Mouse (Mus musculus): Measurements from ENCODE around the gene Orc5.

Gene Orc5

DNA sequence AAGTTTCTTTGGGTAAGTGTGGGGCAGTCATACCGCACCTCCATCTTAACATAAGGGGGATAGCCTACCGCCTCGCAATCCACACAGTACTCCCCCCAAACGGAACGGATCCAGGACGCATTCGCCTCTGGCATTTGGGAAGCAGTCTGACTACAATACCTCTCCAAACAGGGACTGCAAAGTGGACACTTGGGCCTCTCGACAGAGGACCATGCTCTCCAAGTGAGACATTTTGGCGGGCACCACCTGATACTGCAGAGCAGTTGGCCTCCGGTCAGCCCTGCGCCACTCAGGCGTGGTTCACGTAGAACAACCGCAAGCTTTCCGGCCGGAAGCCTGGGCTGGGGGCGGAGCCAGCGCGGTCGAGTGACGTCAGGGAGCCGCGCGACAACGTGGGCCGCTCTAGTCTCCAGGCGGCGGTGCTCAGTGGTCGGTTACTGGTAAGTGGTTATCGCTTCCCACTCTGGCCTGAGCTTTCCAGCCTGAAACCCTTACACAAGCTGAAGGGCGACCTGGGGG, at the start of gene Orc5:
Gene Orc5, minus strand, starts transcription at position 397 of the 519 bp plus-strand sequence.
- DNase-seq (ENCODE audit: low spot score in 2 of 2): peak; percentile 91 to 94

DNA sequence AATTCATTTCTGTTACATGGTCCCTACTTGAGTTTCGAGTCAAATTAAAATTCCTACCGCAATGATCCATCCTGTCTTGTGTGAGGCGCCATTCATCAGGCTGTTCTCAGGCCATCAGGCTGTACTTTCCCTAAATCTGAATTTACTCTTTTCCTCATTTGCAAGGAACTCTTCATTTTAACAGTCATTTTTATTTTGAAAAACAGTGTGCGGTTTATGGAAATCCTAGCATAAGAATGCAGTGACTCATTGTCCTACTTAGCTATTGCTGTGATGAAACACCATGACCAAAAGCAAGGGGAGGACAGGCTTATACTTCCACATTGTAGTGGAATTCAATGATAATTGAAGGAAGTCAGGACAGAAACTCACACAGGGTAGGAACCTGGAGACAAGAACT, 46.8 kb upstream of the Orc5 start:
- no peak for DNase-seq (ENCODE audit: low spot score in 2 of 2)

DNA sequence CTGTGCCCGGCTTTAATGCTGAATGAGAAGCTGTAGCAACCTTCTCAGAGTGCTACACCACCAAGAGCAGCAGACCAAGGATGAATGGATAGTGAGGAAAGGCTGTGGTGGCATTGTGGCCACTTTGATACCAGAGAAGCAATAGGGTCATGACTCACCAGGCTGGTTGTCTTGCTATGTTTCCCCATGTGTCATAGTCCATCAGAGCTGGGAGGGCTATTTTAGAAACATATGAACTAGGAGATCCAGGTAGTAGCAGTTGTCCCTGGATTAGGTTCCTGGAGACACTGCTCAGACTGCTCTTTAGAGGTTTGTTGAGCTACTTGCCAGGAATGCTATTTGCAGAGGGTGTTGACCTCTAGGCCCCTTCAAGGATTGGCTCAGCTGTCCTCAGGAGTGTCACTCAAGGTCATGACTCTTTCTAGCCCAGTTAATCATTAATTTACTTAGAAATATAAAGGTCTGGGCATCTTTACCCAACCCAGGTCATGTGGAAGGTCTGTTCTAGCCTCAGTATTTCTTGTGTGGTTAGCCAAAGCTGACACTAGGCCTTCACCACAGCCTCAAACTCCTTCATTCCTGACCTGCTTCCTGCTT, 39.2 kb upstream of the Orc5 start:
- no peak for DNase-seq (ENCODE audit: low spot score in 2 of 2)

DNA sequence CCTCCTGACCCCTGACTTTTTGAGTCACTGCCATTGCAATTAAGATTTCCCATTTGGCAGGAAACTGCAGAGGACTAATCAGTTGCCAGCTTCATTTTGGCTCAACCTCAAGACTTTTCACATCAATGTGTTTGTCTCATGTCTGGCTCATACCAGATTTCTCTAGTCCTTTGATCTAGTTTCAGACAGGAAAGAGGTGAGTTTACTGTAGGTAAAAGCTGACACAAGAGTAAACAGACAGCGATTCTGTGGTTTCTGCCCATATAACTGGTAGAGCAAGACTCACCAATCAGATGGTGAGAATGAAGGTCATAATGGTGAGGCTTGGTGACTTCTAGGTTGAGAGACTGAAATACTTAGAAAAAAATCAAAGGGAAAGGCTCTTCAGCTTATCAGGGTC, 37.3 kb upstream of the Orc5 start:
- no peak for DNase-seq (ENCODE audit: low spot score in 2 of 2)

DNA sequence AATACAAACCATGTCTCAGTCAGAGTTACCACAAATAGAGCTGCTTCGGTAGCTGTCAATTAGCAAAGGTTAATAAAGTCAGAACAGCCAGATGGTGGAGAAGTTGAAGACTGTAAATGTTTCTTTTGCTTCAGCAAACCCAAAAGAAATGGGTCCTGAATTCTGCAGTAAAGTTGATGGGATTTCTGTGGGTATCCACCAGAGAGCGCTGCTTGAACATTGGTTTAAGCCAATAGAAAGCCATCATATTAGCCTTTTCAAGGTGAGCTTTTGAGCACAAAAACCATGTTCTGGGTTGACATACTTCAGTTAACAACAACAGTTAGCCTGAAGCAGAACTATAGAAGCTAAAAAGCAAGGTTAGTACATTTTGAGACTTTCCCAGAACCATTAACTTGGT, 34.3 kb upstream of the Orc5 start:
- no peak for DNase-seq (ENCODE audit: low spot score in 2 of 2)

DNA sequence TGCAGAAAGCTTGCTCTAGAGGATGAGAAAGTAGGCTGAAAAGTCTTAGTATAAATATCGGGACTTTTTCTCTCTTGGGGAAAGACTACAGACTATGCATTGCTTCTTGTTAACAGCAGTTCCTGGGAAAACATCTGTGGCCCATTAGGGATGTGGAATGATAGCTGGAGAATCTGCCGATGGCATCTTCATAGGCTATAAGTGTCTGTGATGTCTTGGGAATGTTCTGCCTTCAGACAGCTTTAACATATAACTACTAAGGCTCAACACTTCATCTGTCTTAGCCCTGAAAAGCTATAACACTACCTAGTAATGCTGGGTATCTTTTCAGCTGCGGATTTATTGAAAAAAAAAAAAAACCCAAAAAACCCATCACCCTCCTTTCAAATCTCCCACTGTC, 27.8 kb upstream of the Orc5 start:
- DNase-seq (ENCODE audit: low spot score in 2 of 2): no peak

DNA sequence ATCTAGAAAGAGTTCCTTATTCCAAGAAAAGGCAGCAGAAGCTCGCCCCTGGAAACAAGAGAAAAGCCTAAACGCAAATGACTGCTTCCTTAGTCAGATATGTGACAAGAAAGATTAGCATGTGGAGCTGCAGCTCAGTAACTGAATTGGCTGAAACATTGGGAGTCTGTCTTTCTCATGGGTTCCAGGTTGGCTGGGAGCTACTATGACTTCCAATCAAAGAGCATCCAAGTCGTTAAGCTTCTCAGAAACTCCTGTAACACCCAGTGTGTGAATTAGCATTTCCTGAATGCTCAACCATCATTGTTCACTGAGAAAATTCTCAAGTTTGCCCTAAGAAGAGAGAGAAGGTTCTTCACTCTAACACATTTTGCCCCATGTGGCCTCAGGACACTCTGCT, 24.5 kb upstream of the Orc5 start:
- DNase-seq (ENCODE audit: low spot score in 2 of 2): no peak

DNA sequence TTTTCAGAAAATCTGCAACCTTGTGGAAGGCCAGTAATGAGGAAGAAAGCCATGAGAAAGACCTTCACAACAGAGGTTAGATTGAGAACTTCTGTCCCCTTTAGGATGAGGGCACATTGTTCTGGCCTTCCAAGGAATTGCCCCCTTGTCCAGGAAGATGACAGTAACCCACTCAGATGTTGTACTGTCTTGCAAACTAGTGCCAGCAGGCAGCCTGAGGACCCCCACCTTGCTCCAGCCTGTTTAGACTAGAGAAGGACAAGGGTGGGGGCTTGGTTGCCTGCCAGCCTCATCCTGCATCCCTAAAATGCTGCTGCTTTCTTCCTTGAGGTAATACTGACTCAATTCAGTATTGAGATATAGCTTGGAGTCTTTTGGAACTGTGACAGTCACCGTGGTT, 23.9 kb upstream of the Orc5 start:
- DNase-seq (ENCODE audit: low spot score in 2 of 2): no peak

DNA sequence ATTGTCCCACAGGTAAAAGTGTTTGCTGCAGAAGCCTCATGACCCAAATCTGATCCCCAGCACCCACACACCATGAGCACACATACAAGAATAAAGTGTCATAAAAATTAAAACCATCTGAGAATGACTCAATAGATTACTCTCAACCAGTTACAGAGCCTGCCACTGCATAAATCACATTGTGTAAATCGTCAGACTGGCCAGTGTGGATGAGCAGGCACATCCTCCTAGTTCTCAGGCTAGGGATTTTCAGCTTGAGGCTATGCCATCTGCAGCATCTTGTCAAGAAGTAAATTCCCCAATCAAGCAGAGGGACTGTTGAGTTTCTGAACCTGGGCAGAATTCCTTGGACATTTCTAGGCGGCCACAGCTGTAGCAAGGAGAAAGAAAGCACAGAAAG, 23.5 kb upstream of the Orc5 start:
- DNase-seq (ENCODE audit: low spot score in 2 of 2): no peak

DNA sequence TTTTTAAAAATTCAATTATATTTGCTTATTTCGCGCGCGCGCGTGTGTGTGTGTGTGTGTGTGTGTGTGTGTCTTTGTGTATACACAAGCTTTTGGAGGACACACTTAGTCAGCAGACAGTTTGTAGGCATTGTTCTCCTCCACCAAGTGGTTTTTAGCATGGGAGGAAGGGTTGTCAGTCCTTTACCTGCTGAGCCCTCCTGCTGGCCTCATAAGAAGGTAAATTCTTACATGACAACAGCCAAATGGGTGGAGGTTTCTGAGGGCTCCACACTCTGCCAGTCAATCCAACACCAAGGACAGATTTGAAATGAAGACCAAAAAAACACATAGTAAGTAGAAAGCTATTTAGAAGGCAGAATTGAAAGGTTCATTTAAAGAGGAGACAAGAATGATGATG, 22.7 kb upstream of the Orc5 start:
- DNase-seq (ENCODE audit: low spot score in 2 of 2): no peak

DNA sequence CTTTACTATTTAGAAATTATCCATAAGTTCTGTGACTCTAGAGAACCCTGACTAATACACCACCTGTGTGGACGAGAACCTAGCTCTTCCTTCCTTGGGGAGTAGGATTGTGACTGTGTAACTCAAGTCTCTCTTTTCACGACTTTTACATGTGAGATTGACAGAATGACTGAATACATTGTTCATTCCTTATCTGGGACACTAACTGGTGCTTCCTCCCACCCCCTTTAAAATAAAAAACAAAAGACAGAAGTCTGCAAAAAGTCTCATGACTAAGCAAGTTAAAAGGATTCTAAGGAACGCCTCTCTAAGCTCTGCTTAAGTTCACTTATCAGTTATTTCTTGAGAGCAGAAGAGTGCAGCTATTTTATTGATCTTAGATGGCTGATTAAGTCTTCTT, 22.2 kb upstream of the Orc5 start:
- no peak for DNase-seq (ENCODE audit: low spot score in 2 of 2)

DNA sequence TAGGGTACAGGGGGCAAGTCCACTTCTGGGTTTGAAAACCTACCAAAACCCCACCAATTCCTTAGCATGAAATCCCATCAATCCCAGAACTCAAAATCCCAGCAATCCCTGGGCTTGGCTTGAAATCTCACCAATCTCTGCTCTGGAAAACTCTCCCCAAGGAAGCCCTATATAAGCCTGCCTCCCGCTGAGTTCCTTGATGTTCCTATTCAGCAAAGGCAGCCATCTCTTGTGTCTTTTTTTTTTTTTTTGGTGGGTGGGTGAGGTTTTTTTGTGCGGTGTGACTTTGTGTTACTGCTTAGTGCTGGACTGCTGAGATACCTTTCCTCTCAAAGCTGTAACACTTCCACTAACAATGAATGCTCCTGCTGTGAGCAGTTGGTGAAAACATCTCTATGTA, 15.5 kb upstream of the Orc5 start:
- DNase-seq (ENCODE audit: low spot score in 2 of 2): no peak

DNA sequence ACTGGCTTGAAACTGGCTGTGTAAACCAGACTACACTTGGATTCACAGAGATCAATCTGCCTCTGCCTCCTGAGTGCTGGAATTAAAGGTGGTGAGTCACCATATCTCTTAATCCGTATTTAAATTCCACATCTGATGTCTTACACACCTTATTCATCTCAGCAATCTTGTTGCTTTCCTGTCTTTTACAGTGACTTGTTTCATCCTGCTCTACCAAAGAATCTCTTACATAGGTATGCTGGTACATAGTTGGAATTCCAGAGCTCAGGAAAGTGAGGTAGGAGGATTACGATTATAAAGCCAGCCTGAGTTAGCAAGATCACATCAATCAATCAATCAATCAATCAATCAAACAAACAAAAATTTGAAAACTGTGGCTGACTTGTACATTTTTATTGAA, 9.6 kb upstream of the Orc5 start:
- DNase-seq (ENCODE audit: low spot score in 2 of 2): no peak

DNA sequence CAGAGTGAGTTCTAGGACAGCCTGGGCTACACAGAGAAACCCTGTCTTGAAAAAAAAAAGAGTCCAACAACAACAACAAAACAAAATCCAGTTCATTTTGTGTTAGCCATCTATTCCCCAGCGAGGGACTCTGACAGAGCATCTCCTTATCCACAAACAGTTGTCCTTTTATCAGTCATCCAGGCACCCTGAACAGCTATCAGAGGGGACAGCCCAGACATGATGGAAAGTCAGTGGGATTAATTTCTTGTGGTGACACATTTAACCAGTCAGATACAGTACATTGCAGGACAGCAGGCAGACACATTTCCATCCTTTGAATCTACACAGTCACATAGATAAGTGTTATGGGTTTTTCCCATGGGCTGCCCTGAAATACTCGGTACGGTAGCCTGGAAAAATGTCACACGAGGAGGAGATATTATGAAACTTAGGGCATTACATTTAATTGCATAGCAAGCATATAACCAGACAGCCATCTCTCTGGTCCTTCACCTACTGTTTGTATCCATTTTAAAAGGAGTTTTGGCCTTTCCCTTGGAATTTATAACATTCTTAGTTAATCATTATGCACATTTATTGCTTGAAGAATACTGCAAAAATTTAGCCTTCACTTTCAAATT, 7.4 kb upstream of the Orc5 start:
- DNase-seq (ENCODE audit: low spot score in 2 of 2): no peak

DNA sequence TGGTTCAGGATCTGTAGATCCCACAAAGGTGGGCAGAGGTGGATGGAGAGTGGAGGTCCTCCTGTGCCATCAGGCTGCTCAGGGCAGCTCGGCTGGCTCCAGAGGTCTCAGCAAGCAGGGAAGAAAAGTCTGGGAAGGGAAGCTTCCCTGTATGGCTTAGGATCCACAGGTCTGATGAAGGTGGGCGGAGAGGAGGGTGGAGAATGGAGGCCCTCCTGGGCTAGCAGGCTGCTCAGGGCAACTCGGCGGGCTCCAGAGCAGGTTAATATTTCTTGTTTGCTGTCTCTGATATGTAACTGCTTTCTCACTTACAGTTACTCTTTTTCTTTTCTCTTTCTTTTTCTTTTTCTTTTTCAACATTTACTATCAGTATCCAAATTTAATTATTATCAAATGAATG, 6.5 kb upstream of the Orc5 start:
- no peak for DNase-seq (ENCODE audit: low spot score in 2 of 2)

DNA sequence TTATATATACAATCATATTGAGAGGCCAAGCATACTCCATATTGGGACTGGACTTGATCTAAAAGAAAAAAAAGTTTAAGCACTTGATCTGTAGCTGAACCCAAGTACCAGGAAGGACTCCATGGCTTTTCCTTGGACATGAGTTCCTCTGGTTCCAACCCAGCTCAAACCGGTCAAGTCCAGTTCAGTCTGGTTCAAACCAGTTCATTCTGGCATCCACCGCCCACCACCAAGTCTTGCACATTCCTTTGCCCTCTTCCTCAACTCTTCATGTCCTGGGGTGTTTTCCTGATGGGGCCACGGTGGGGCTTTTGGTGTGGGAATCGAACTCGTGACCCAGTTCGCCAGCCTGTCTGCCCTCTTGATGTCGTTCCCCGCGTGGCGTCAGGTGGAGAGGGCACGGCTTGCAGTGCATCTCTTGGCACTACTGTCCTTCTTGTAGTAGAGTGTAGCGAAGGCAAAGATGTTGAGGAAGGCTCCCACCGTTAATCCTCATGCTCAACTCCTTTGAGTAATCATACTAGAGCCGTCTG, 2.1 kb upstream of the Orc5 start:
- no peak for DNase-seq (ENCODE audit: low spot score in 2 of 2)

DNA sequence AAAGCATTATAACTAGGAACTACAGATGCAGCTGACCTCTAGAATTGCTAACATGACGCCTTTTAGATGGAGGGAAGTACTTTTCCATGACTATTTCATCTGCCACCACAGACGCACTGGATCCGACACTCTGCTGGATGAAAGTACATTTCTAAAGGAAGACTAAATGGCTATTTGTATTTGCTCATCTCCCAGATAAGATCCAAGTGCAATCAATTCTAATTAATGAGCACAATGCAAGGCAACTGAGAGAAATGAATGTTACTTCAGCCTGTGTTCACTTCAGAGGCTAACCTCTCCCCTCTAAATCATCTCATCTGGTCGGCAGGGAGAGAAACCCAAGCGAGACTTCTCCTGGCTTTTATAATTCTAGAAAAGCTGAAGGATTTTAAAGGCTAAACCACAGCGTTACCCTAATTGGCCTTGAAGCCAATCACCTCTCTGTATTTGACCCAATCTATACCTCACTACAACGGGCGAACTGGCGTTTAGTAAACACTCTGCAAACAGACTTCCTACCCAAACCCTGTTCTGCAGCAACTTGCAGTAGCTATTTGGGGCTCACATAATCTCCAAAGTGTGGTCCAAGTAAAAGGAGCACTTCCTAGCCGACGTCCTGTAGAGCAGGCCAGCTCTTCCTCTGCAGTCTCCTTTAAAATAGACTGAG, 730 bp downstream of the Orc5 start:
- no peak for DNase-seq (ENCODE audit: low spot score in 2 of 2)

DNA sequence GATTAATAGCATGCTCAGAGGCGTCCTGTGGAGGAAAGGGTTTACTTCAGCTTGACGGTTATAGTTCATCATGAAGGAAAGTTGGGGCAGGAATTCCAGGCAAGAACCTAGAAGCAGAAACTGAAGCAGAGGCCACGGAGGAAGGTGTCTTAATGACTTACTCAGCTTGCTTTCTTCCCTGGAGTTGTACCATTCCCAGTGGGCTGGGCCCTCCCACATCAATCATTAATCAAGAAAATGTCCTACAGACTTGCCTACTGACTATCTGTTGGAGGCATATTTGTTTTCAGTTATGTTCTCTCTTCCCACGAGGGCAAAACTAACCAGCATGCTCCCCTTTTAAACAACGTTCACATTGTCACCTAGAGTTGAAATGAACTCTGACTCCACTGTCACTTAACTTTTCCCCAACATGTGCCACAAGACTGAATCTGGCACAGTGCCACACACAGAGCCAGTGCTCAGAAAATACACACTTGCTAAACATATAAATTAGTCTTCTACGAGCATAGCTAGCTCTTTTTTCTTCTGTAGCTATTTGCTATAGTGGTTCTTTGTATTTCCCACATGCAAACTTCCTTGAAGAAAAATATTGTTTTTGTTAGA, 1.6 kb downstream of the Orc5 start:
- no peak for DNase-seq (ENCODE audit: low spot score in 2 of 2)

DNA sequence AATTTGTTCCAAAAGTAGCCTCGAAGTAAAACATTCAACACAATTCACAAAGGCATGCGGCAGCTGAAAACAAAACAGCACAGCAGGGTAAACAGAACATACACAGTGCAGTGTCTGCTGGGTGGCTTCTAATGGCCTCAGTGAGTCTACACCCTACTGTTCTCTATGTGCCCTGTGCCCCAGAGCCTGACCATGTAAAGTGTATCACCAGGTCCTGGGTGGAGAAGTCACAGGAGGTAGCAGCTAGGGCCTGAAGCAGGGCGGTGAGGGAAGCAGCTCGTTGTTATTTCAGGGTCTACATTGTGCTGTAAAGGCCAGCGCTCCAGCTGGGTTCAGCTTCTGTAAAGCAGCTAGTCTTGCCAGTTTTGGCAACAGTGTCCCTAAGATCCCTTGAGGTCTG, 3.7 kb downstream of the Orc5 start:
- DNase-seq (ENCODE audit: low spot score in 2 of 2): no peak

DNA sequence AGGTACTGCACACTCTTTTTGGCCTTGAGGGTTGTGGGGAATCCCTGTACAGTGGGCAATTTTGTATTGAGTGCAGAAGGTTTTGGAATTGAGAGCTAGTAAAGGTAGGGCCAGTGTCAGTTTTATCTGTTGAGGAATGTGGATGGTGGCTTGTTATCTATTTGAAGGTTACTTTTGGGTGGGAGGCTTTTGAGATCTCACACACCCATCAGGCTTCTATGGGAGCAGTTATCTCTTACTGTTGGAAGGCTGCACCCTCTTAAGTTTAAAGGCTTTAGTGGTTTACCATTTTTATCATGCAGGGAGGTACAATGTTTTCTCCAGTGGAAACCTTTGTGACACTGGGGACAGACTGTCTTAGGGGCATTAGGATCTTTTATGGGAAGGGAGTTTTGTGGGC, 4.9 kb downstream of the Orc5 start:
- DNase-seq (ENCODE audit: low spot score in 2 of 2): no peak

DNA sequence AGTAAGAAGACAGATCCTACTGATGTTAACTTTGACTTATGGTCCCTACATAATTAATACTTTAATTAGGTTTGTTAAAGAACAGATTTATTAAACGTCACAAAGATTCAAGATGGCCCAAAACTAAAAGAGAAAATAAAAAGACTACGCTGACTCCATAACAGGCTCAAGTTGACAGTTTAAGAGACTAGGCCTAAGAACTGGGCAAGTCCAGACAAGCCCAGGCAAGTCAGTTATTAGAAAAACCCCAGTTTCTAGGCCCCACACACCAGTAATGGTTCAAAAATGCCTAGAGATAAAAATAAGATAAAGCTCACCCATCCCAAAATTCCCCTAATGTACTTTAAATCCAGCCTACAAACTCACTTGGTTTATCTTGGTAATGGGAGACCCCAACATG, 7.6 kb downstream of the Orc5 start:
- DNase-seq (ENCODE audit: low spot score in 2 of 2): no peak

DNA sequence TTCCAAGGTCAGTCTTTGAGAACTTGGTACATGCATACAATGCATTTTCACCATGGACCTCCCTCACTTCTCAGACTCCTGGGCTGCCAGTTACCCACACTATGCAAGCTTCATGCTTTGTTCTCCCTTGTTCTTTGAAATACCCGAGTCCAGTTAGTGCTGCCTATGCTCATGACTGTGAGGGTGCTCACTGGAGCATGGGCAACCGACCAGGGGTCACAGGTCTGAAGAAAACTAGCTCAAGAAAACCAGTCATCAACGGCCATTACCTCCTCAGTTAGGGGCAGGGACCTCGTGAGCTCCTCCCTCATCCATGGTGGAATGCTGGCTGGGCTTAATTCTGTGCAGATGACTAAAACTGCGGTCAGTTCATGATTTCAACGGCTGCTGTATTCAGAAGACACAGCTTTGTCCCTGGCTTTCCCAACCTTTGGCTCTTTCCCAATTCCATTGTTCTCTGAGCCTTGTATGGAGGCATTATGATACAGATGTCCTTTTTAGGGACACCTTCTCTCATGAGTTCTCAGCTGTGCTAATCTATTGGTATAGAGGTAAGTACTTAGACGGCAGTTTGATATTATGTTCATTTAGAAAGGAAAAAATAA, 11.1 kb downstream of the Orc5 start:
- no peak for DNase-seq (ENCODE audit: low spot score in 2 of 2)

Data from frontal cortex, postnatal 36 days (tissue).